In the genomic region with DNA sequence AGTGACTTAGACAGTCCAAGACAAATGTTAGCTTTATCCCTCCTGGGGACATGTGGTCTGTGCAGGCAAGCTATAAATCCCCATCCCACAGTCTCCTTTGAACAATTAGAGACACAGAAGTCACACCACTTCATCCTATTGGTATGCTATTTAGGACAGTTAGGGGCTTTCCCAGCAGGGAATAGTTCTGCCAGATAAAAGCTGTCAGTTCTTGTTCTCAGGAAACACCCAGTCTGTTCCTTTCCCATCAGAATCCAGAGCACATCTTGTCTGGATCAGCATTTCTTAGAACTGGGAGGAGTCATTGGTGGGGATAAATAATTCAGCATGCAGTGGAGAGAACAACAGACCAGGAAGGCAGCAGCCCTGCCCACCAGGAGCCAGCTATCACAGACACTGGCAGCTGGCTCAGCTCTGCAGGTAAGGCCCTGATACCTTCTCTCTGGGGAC, we compare ENCODE assay signal across 13 mouse cellular contexts. TPM values are rescaled to one million over a fixed set of nuclear protein-coding genes. Genes with fewer than 3 reads are reported as not detected.
A peak's percentile ranks its signal among the peaks of the same experiment; 100 is the strongest.
DNase-seq lines count a peak whose midpoint lies in the region; ATAC-seq and TF ChIP-seq lines count a peak whose summit lies in the region.
"Had no signal": no experiment of that assay in that cellular context is flagged by ENCODE, and none has a peak within 500 bp of the region (broad histone marks: within the 10 kb centered on the region; RNA-seq: fewer than 3 reads in every experiment).

No protein-coding gene starts in this region.

- no peaks in the 10 kb centered on the region for H3K9me3 ChIP-seq in forebrain, embryonic 14.5 days (replicated peaks; ENCODE audit: control insufficient read depth, low read length)
- H3K9me3 ChIP-seq in forebrain, embryonic 11.5 days (ENCODE audit: control insufficient read depth, low read length): no peaks in the 10 kb centered on the region
- H3K9me3 ChIP-seq in megakaryocyte, embryonic 14.5 days: no peaks in the 10 kb centered on the region
- no peaks in the 10 kb centered on the region for H3K9me3 ChIP-seq in intestine, postnatal 0 days (ENCODE audit: control insufficient read depth)

- no peak overlapping the region for H3K27ac ChIP-seq in forebrain, embryonic 14.5 days (ENCODE audit: low read depth, low read length)
- H3K27ac ChIP-seq in forebrain, embryonic 11.5 days (ENCODE audit: low read depth, low read length): no peak overlapping the region
- no peak overlapping the region for H3K27ac ChIP-seq in intestine, postnatal 0 days (ENCODE audit: low read depth, low read length)

- no peaks in the 10 kb centered on the region for H3K27me3 ChIP-seq in forebrain, embryonic 14.5 days (replicated peaks; ENCODE audit: control insufficient read depth, insufficient read depth, low read length)
- H3K27me3 ChIP-seq in forebrain, embryonic 11.5 days (ENCODE audit: control insufficient read depth, insufficient read depth, low read length): no peaks in the 10 kb centered on the region
- no peaks in the 10 kb centered on the region for H3K27me3 ChIP-seq in megakaryocyte, embryonic 14.5 days (replicated peaks)
- H3K27me3 ChIP-seq in intestine, postnatal 0 days (replicated peaks; ENCODE audit: control insufficient read depth, insufficient read depth, low read length): no peaks in the 10 kb centered on the region

- H3K4me3 ChIP-seq in forebrain, embryonic 14.5 days (ENCODE audit: low read depth, low read length): no peak overlapping the region
- no peak overlapping the region for H3K4me3 ChIP-seq in forebrain, embryonic 11.5 days (ENCODE audit: low read depth, low read length)
- peak overlapping the region; percentile 91 for H3K4me3 ChIP-seq in megakaryocyte, embryonic 14.5 days (replicated peaks)
- no peak overlapping the region for H3K4me3 ChIP-seq in intestine, postnatal 0 days (ENCODE audit: low read depth, low read length)

- DNase-seq in forebrain, embryonic 14.5 days (ENCODE audit: low spot score): peak; percentile 14
- no peak for DNase-seq in forebrain, embryonic 11.5 days (ENCODE audit: low spot score)
- peak; percentile 14 for DNase-seq in lung, postnatal 25 days (ENCODE audit: low spot score)
- DNase-seq in telencephalon, adult 2 months (ENCODE audit: low read depth, low spot score): peak; percentile 11
- no peak for DNase-seq in right cerebral cortex, adult 2 months (ENCODE audit: low spot score in 2 of 2)
- DNase-seq: adrenal gland, adult 8-10 months; spleen, adult 18-20 months had no signal

- no peak overlapping the region for H3K9ac ChIP-seq in forebrain, embryonic 14.5 days (ENCODE audit: low read length)
- H3K9ac ChIP-seq in forebrain, embryonic 11.5 days (ENCODE audit: low read length): no peak overlapping the region
- no peak overlapping the region for H3K9ac ChIP-seq in intestine, postnatal 0 days (ENCODE audit: low read depth, low read length)

- peak; percentile 34; the same call in 1 of the 2 replicates for ATAC-seq in forebrain, embryonic 14.5 days
- ATAC-seq in forebrain, embryonic 11.5 days (replicated peaks; ENCODE audit: low FRiP score): no peak
- no peak for ATAC-seq in megakaryocyte, adult 5-6 weeks (ENCODE audit: poor library complexity, severe bottlenecking)
- no peak for ATAC-seq in intestine, postnatal 0 days

- no peaks in the 10 kb centered on the region for H3K4me1 ChIP-seq in forebrain, embryonic 14.5 days (ENCODE audit: control insufficient read depth, insufficient read depth, low read length)
- H3K4me1 ChIP-seq in forebrain, embryonic 11.5 days (replicated peaks; ENCODE audit: control insufficient read depth, insufficient read depth, low read length): no peaks in the 10 kb centered on the region; the same call in 1 of the 2 replicates
- H3K4me1 ChIP-seq in megakaryocyte, embryonic 14.5 days: peaks cover 59% of the 10 kb centered on the region
- no peaks in the 10 kb centered on the region for H3K4me1 ChIP-seq in intestine, postnatal 0 days (replicated peaks; ENCODE audit: control insufficient read depth, insufficient read depth, low read length)

- no peak for TF ChIP-seq CTCF in intestine, postnatal 0 days (IDR thresholded peaks at IDR 0.05; ENCODE audit: low read depth)

- no peak overlapping the region for H3K4me2 ChIP-seq in forebrain, embryonic 14.5 days (ENCODE audit: low read length)
- no peak overlapping the region for H3K4me2 ChIP-seq in forebrain, embryonic 11.5 days (ENCODE audit: low read depth, low read length, severe bottlenecking)
- no peak overlapping the region for H3K4me2 ChIP-seq in intestine, postnatal 0 days (replicated peaks; ENCODE audit: low read depth)

- no peaks in the 10 kb centered on the region for H3K36me3 ChIP-seq in forebrain, embryonic 14.5 days (ENCODE audit: control insufficient read depth, insufficient read depth, low read length)
- no peaks in the 10 kb centered on the region for H3K36me3 ChIP-seq in forebrain, embryonic 11.5 days (ENCODE audit: control insufficient read depth, insufficient read depth, low read length)
- peaks cover 23% of the 10 kb centered on the region for H3K36me3 ChIP-seq in megakaryocyte, embryonic 14.5 days (replicated peaks; ENCODE audit: low read length)
- no peaks in the 10 kb centered on the region for H3K36me3 ChIP-seq in intestine, postnatal 0 days (ENCODE audit: control insufficient read depth, insufficient read depth)

RNA-seq across cellular contexts. Expression of a gene that starts 11.5 kb away (rescaled TPM):
- polyA plus RNA-seq in forebrain, embryonic 14.5 days (2014; fragmentation: Nextera tagmentation; extraction: Ambion mirVana): 0.24 and 0.26 TPM in 2 replicates
- 0.28 TPM in 1 of 2 replicates, not detected in the other for polyA plus RNA-seq in forebrain, embryonic 11.5 days (2014; fragmentation: Nextera tagmentation; extraction: Ambion mirVana)
- 122 and 154 TPM in 2 replicates for polyA plus RNA-seq in megakaryocyte, embryonic 14.5 days (2012; ENCODE audit: insufficient read depth, low replicate concordance)
- 4.2 and 4.7 TPM in 2 replicates for total RNA-seq in megakaryocyte, adult 5-6 weeks (2015)
- 4.9 and 9.7 TPM in 2 replicates for total RNA-seq in megakaryocyte, adult 5-6 weeks (2017)
- polyA plus RNA-seq in intestine, postnatal 0 days (2015; fragmentation: Nextera tagmentation; extraction: Ambion mirVana): 5.2 and 6.1 TPM in 2 replicates

RNA-seq across cellular contexts. Expression of a gene that starts 15.3 kb away (rescaled TPM):
- polyA plus RNA-seq in forebrain, embryonic 14.5 days (2014; fragmentation: Nextera tagmentation; extraction: Ambion mirVana): not detected in 2 replicates
- 0.09 TPM in 1 of 2 replicates, not detected in the other for polyA plus RNA-seq in forebrain, embryonic 11.5 days (2014; fragmentation: Nextera tagmentation; extraction: Ambion mirVana)
- 1.0 and 2.1 TPM in 2 replicates for polyA plus RNA-seq in megakaryocyte, embryonic 14.5 days (2012; ENCODE audit: insufficient read depth, low replicate concordance)
- not detected in 2 replicates for total RNA-seq in megakaryocyte, adult 5-6 weeks (2015)
- not detected in 2 replicates for total RNA-seq in megakaryocyte, adult 5-6 weeks (2017)
- polyA plus RNA-seq in intestine, postnatal 0 days (2015; fragmentation: Nextera tagmentation; extraction: Ambion mirVana): not detected in 2 replicates
- total RNA-seq: megakaryocyte-erythroid progenitor cell, adult 5-6 weeks had no signal
- polyA plus RNA-seq: embryonic facial prominence, embryonic 11.5 days; heart, embryonic 14.5 days had no signal

RNA-seq across cellular contexts. Expression of a gene that starts 33.2 kb away (rescaled TPM):
- 0.39 and 0.45 TPM in 2 replicates for polyA plus RNA-seq in forebrain, embryonic 14.5 days (2014; fragmentation: Nextera tagmentation; extraction: Ambion mirVana)
- 0.27 and 0.37 TPM in 2 replicates for polyA plus RNA-seq in forebrain, embryonic 11.5 days (2014; fragmentation: Nextera tagmentation; extraction: Ambion mirVana)
- polyA plus RNA-seq in megakaryocyte, embryonic 14.5 days (2012; ENCODE audit: insufficient read depth, low replicate concordance): 1.3 TPM in 1 of 2 replicates, not detected in the other
- 1.2 and 1.5 TPM in 2 replicates for total RNA-seq in megakaryocyte, adult 5-6 weeks (2015)
- total RNA-seq in megakaryocyte, adult 5-6 weeks (2017): 0.59 and 0.81 TPM in 2 replicates
- polyA plus RNA-seq in intestine, postnatal 0 days (2015; fragmentation: Nextera tagmentation; extraction: Ambion mirVana): 0.59 and 0.69 TPM in 2 replicates
- polyA plus RNA-seq: heart, embryonic 14.5 days had no signal

Comparison
In these comparisons a context has a peak if more than half of its experiments do, and no peak if none do; other contexts are left out.
1. DNase-seq: peak in forebrain, embryonic 14.5 days (single experiment), lung, postnatal 25 days (single experiment) and telencephalon, adult 2 months (single experiment); none in forebrain, embryonic 11.5 days (single experiment) and right cerebral cortex, adult 2 months (0 of 2).
2. RNA of a gene that starts 11.5 kb away (polyA plus RNA-seq): 122 to 154 TPM in megakaryocyte, embryonic 14.5 days; 5.2 to 6.1 TPM in intestine, postnatal 0 days, 0.24 to 0.26 TPM in forebrain, embryonic 14.5 days and 0.28 TPM in forebrain, embryonic 11.5 days; every median in the first group is over 10 times any median in the second.